In the genomic region with DNA sequence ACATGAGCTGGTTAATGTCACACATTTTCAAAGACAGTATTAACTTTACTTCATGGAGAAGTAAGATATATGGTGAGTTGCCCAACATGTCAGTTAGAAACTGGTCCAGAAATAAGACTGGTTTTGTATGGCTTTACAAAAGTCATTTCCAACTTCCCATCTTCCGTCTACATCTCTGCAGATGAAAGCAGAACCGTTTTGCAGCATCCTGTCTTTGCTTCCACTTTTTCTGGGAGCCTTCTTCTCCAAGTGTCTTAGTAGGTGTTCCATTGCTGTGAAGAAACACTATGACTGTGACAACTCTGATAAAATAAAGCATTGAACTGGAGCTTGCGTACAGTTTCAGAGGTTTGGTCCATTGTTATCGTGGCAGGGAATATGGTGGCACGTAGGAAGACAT, we compare ENCODE assay signal across 25 mouse cellular contexts. TPM values are rescaled to one million over a fixed set of nuclear protein-coding genes. Genes with fewer than 3 reads are reported as not detected.
A peak's percentile ranks its signal among the peaks of the same experiment; 100 is the strongest.
DNase-seq lines count a peak whose midpoint lies in the region; ATAC-seq and TF ChIP-seq lines count a peak whose summit lies in the region.
"Had no signal": no experiment of that assay in that cellular context is flagged by ENCODE, and none has a peak within 500 bp of the region (broad histone marks: within the 10 kb centered on the region; RNA-seq: fewer than 3 reads in every experiment).

No protein-coding gene starts in this region.

- no peak overlapping the region for H3K9ac ChIP-seq in forebrain, embryonic 15.5 days (replicated peaks)
- H3K9ac ChIP-seq: embryonic facial prominence, embryonic 13.5 days; embryonic facial prominence, embryonic 15.5 days; forebrain, embryonic 12.5 days; forebrain, postnatal 0 days had no signal

- H3K4me2 ChIP-seq in forebrain, embryonic 15.5 days (replicated peaks): no peak overlapping the region
- H3K4me2 ChIP-seq: embryonic facial prominence, embryonic 13.5 days; embryonic facial prominence, embryonic 15.5 days; forebrain, embryonic 12.5 days had no signal

- 66% methylated on average over 5 of the region's 5 CpGs for WGBS in macrophage (ENCODE audit: missing documents)
- 91% methylated on average over 5 of the region's 5 CpGs for WGBS in lung, adult 2 months
- 92% methylated on average over 5 of the region's 5 CpGs for WGBS in forebrain, embryonic 15.5 days

- no peaks in the 10 kb centered on the region for H3K9me3 ChIP-seq in forebrain, embryonic 15.5 days
- H3K9me3 ChIP-seq: embryonic facial prominence, embryonic 13.5 days; embryonic facial prominence, embryonic 15.5 days; forebrain, embryonic 10.5 days; forebrain, embryonic 12.5 days had no signal

- ATAC-seq in common myeloid progenitor, adult 5-6 weeks (replicated peaks; ENCODE audit: low read depth, poor library complexity, severe bottlenecking): peak; percentile 37
- ATAC-seq in megakaryocyte progenitor cell, adult 5-6 weeks (replicated peaks; ENCODE audit: poor library complexity): peak; percentile 52
- ATAC-seq in forebrain, embryonic 15.5 days (replicated peaks): no peak
- ATAC-seq: forebrain, embryonic 14.5 days; forebrain, postnatal 0 days had no signal

- TF ChIP-seq POLR2A in lung, adult 2 months (IDR thresholded peaks at IDR 0.05; ENCODE audit: borderline replicate concordance, extremely low read depth, low read depth, low read length): no peak

- H3K4me3 ChIP-seq in macrophage (ENCODE audit: inconsistent target): no peak overlapping the region
- no peak overlapping the region for H3K4me3 ChIP-seq in lung, adult 2 months (replicated peaks; ENCODE audit: extremely low read depth, low read depth, low read length)
- H3K4me3 ChIP-seq in forebrain, embryonic 15.5 days: no peak overlapping the region
- H3K4me3 ChIP-seq: embryonic facial prominence, embryonic 13.5 days; embryonic facial prominence, embryonic 15.5 days; erythroblast, embryonic 14.5 days; forebrain, embryonic 10.5 days; forebrain, embryonic 12.5 days had no signal

- DNase-seq in kidney, postnatal 10 days: peak; percentile 1
- no peak for DNase-seq in kidney, adult 8-10 months
- DNase-seq in layer of hippocampus, adult 9-10 months (ENCODE audit: low spot score): no peak
- DNase-seq in lung, adult 2 months: no peak
- DNase-seq: adrenal gland, adult 2 months; adrenal gland, postnatal 10 days; adrenal gland, postnatal 25 days; cerebellum, adult 11 months; cerebellum, adult 18-20 months; cerebellum, adult 8-10 months; cerebellum, adult 9-11 months; cerebellum, postnatal 14 days; cerebellum, postnatal 36 days; forebrain, postnatal 0 days had no signal

- TF ChIP-seq CTCF in lung, adult 2 months (IDR thresholded peaks at IDR 0.05; ENCODE audit: insufficient read depth, low read length): no peak

- H3K36me3 ChIP-seq in macrophage (ENCODE audit: inconsistent target): no peaks in the 10 kb centered on the region
- H3K36me3 ChIP-seq in forebrain, embryonic 15.5 days: no peaks in the 10 kb centered on the region
- H3K36me3 ChIP-seq: embryonic facial prominence, embryonic 13.5 days; embryonic facial prominence, embryonic 15.5 days; forebrain, embryonic 10.5 days; forebrain, embryonic 12.5 days had no signal

- H3K79me2 ChIP-seq in macrophage (ENCODE audit: inconsistent target): no peaks in the 10 kb centered on the region

- H3K27me3 ChIP-seq in forebrain, embryonic 15.5 days: no peaks in the 10 kb centered on the region
- H3K27me3 ChIP-seq: embryonic facial prominence, embryonic 13.5 days; embryonic facial prominence, embryonic 15.5 days; forebrain, embryonic 12.5 days had no signal

- peaks cover 12% of the 10 kb centered on the region for H3K4me1 ChIP-seq in lung, adult 2 months (ENCODE audit: control insufficient read depth, insufficient read depth, low read length)
- no peaks in the 10 kb centered on the region for H3K4me1 ChIP-seq in forebrain, embryonic 15.5 days

- peak overlapping the region; percentile 22 for H3K27ac ChIP-seq in macrophage
- H3K27ac ChIP-seq in forebrain, embryonic 15.5 days (replicated peaks): no peak overlapping the region
- H3K27ac ChIP-seq: embryonic facial prominence, embryonic 13.5 days; embryonic facial prominence, embryonic 15.5 days; forebrain, embryonic 10.5 days; forebrain, embryonic 12.5 days had no signal

RNA-seq across cellular contexts. Expression of a gene that starts 37.0 kb away (rescaled TPM):
- 292 and 381 TPM in 2 replicates for total RNA-seq in common myeloid progenitor, adult 5-6 weeks (2017)
- 100 to 1,000 TPM in 10 of 26 experiments, 10 to 100 TPM in 16; 17.6 to 414 (median 78.5) TPM for total RNA-seq in macrophage (2018; cell fraction: chromatin; rRNA removed)
- total RNA-seq in macrophage (2018; cell fraction: cytosol; rRNA removed): 100 to 1,000 TPM in 18 of 26 experiments, 10 to 100 TPM in 8; 46.1 to 671 (median 174) TPM
- 100 to 1,000 TPM in 24 of 26 experiments, 10 to 100 TPM in 2; 58.0 to 810 (median 256) TPM for total RNA-seq in macrophage (2018; cell fraction: nucleus; rRNA removed)
- 85.3 to 155 TPM (median 144 TPM) in 3 replicates for polyA plus RNA-seq in macrophage (2018)
- 64.6 and 106 TPM in 2 replicates for total RNA-seq in megakaryocyte progenitor cell, adult 5-6 weeks (2015)
- total RNA-seq in megakaryocyte progenitor cell, adult 5-6 weeks (2017): 121 and 159 TPM in 2 replicates
- polyA plus RNA-seq in lung, adult 2 months (2012; rRNA removed): 176 and 282 TPM in 2 replicates
- polyA plus RNA-seq in forebrain, embryonic 15.5 days (2015; fragmentation: Nextera tagmentation; extraction: Ambion mirVana): 80.2 and 85.5 TPM in 2 replicates
- total RNA-seq: MEL had no signal
